8 mouse cellular contexts compared by ENCODE assay signal in the genomic region with DNA sequence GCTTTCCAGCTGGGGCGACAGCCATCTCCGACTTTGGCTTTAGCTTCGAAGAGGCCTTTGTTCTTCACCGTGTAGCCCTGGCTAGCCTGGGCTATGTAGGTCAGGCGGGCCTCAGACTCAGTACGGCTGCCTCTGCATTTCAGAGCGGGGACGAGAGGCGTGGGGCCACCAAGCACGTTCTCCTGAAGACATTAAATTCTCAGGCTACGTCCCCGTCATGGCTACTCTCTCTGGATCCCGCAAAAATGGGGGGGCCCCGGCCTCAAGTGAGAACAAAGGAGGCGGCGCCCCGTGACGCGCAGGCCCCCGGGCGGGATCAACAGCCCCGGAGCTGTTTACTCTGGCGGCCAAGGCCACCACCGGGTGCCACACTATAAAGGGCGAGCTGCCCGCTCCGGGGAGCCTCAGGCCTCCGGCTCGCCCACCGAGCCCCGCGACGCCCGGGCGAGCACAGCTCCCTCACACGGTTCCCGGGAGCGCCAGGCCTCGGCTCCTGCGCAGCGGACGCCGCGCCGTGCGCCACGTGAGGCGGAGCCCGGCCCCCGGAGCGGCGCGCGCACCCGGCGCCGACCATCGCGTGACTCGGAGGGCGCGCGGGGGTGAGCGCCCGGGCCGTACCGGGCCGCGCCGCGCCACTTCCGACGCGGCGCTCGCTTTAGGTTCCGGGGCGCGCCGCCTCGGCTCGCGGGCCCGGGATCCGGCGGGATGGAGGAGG. TPM values are rescaled to one million over a fixed set of nuclear protein-coding genes. Genes with fewer than 3 reads are reported as not detected.
DNase-seq lines count a peak whose midpoint lies in the region; ATAC-seq and TF ChIP-seq lines count a peak whose summit lies in the region.

A gene (plus strand): TSS at position 599 of the 715 bp plus-strand sequence.

- no peak for DNase-seq in Patski (ENCODE audit: low read depth, low spot score)
- peak; percentile 89 for DNase-seq in cerebellum, adult 9-11 months
- peak; percentile 70 to 75 for DNase-seq in frontal cortex, postnatal 25 days (ENCODE audit: low spot score in 2 of 2)
- DNase-seq in layer of hippocampus, postnatal 36 days: peak; percentile 87 to 88
- peak; percentile 78 for DNase-seq in lung, postnatal 25 days (ENCODE audit: low spot score)
- DNase-seq in retina, adult 2 months (ENCODE audit: low read depth, low spot score): peak; percentile 74
- peak; percentile 86 to 89 for DNase-seq in thymus, postnatal 36 days

- no peaks in the 10 kb centered on the region for H3K36me3 ChIP-seq in hindbrain, embryonic 13.5 days

- H3K4me2 ChIP-seq in hindbrain, embryonic 13.5 days: peak within 1 kb of the TSS; percentile 64

- peak within 1 kb of the TSS; percentile 99 for H3K4me3 ChIP-seq in hindbrain, embryonic 13.5 days

- POLR2A ChIA-PET in Patski (lab: Charles Lee): interaction anchor here (0.8 to 1.5 kb wide), 3 partner anchors 9 to 75 kb away, joined by 3 to 5 read pairs (median 3); no protein-coding TSS in a partner anchor

- no peaks in the 10 kb centered on the region for H3K9me3 ChIP-seq in hindbrain, embryonic 13.5 days

- in situ Hi-C loops in Patski (cut with MboI; ENCODE audit: low pct_unique_long_range_greater_than_20kb): no loop called here

- CTCF ChIA-PET in Patski (lab: Charles Lee): interaction anchor here (1.3 to 2.0 kb wide), 2 partner anchors 10 to 15 kb away, joined by 3 to 7 read pairs; no protein-coding TSS in a partner anchor

- H3K9ac ChIP-seq in hindbrain, embryonic 13.5 days: peak within 1 kb of the TSS; percentile 100

- H3K27ac ChIP-seq in hindbrain, embryonic 13.5 days: peak within 1 kb of the TSS; percentile 100

- no peak for TF ChIP-seq CTCF in Patski (IDR thresholded peaks at IDR 0.05)

- H3K4me1 ChIP-seq in hindbrain, embryonic 13.5 days (replicated peaks): peaks cover 31% of the 10 kb centered on the region

- under 1% methylated on average over 85 of the region's 86 CpGs for WGBS in hindbrain, embryonic 13.5 days

- no peaks in the 10 kb centered on the region for H3K27me3 ChIP-seq in Patski
- H3K27me3 ChIP-seq in hindbrain, embryonic 13.5 days: no peaks in the 10 kb centered on the region

- ATAC-seq in Patski: peak; percentile 83
- peak; percentile 93 for ATAC-seq in hindbrain, embryonic 13.5 days (ENCODE audit: low FRiP score)

RNA-seq across cellular contexts. Expression of the gene that starts here (rescaled TPM):
- polyA plus RNA-seq in Patski (2021): 20.0 TPM
- polyA plus RNA-seq in hindbrain, embryonic 13.5 days (2015; fragmentation: Nextera tagmentation; extraction: Ambion mirVana): 46.1 and 49.0 TPM in 2 replicates
- total RNA-seq in layer of hippocampus, postnatal 36 days (2021): 100 to 1,000 TPM; 101 to 108 TPM
